Mouse (Mus musculus) neural tube, embryonic 11.5 days (tissue): ENCODE results near the gene Gm49388. TPM values are rescaled to one million over a fixed set of nuclear protein-coding genes. Genes with fewer than 3 reads are reported as not detected.
"Not testable (repeated sequence)": the region's sequence is repeated elsewhere in the genome, so short reads cannot be mapped to it uniquely, and the experiment has no call there.

ENCODE experiments used
- ATAC-seq: fragments of 200-750 bp; cut with Nextera tagmentation; 2 replicates; pipeline ENCODE4 v1.8.0; 2017; ENCODE audit warnings: moderate number of reproducible peaks, mild to moderate bottlenecking, moderate TSS enrichment, moderate library complexity; ENCODE audit not compliant: insufficient read depth, low FRiP score, low TSS enrichment
- DNase-seq: peaks from one replicate; pipeline ENCODE4 v3.0.0-alpha.2; 2015; ENCODE audit warnings: low spot score
- H3K27ac ChIP-seq: fragments of 300-500 bp; sonication (generic); 2 replicates; pipeline ENCODE4 v1.5.1; 2014; ENCODE audit warnings: low read depth, mild to moderate bottlenecking, low read length
- H3K27me3 ChIP-seq: fragments of 300-500 bp; sonication (generic); 2 replicates; pipeline ENCODE4 v1.6.1; 2014; ENCODE audit warnings: mild to moderate bottlenecking, low read length, mixed read lengths; ENCODE audit not compliant: control insufficient read depth, insufficient read depth
- H3K36me3 ChIP-seq: fragments of 300-500 bp; sonication (generic); 2 replicates; pipeline ENCODE4 v1.6.1; 2014; ENCODE audit warnings: mild to moderate bottlenecking, low read length, moderate library complexity, mixed read lengths; ENCODE audit not compliant: control insufficient read depth, insufficient read depth
- H3K4me1 ChIP-seq: fragments of 300-500 bp; sonication (generic); 2 replicates; pipeline ENCODE4 v1.6.1; 2014; ENCODE audit warnings: low read length, mixed read lengths; ENCODE audit not compliant: control insufficient read depth, insufficient read depth
- H3K4me2 ChIP-seq: fragments of 300-500 bp; sonication (generic); 2 replicates; pipeline ENCODE4 v1.6.1; 2014; ENCODE audit warnings: low read depth, mild to moderate bottlenecking, moderate library complexity
- H3K4me3 ChIP-seq: fragments of 300-500 bp; sonication (generic); 2 replicates; pipeline ENCODE4 v1.5.1; 2014; ENCODE audit warnings: low read depth, low read length
- H3K9ac ChIP-seq: fragments of 300-500 bp; sonication (generic); 2 replicates; pipeline ENCODE4 v1.6.1; 2014; ENCODE audit warnings: mild to moderate bottlenecking, low read length
- H3K9me3 ChIP-seq: fragments of 300-500 bp; sonication (generic); 2 replicates; pipeline ENCODE4 v1.6.1; 2016; ENCODE audit warnings: low read length; ENCODE audit not compliant: control insufficient read depth
- WGBS: fragments of 180-500 bp; shearing (Covaris S2); extraction: QIAGEN DNeasy Blood & Tissue Kit; methylation state at CpG from one replicate; pipeline ENCODE4 v1.1.7; 2014; 5-methylcytosine and 5-hydroxymethylcytosine counted together
- polyA plus RNA-seq: library from polyadenylated mRNA; unstranded; fragments of >200 nt; fragmentation: Nextera tagmentation; extraction: Ambion mirVana; gene quantifications from 2 replicates; pipeline ENCODE4 v1.2.1, GENCODE M21; 2014

Gm49388 gene
- polyA plus RNA-seq, 1 experiment from 2014 or later = not detected

- Histone ChIP-seq H3K36me3 (peaks cover 9% of the 10 kb centered on the region), H3K27ac (no peak overlapping the region)
Observed at GRCm38 (mm10) chr7:127772080-127772479, 13.3 kb upstream of the Gm49388 start.

GRCm38 (mm10) chr7:127772557-127772956 is 12.9 kb upstream of the Gm49388 start:
- DNase-seq (no peak), ATAC-seq (no peak)
- Histone ChIP-seq H3K36me3 (peaks cover 4% of the 10 kb centered on the region), H3K4me3 (no peak overlapping the region), H3K27ac (no peak overlapping the region), H3K27me3 (no peaks in the 10 kb centered on the region), H3K9me3 (no peaks in the 10 kb centered on the region), H3K4me1 (peaks cover 13% of the 10 kb centered on the region), H3K9ac (no peak overlapping the region), H3K4me2 (no peak overlapping the region)
- 93% methylated on average over 1 of the region's 1 CpGs for WGBS

More at GRCm38 (mm10) chr7:127772080-127772479, 13.3 kb upstream of the Gm49388 start:
- no peak for ATAC-seq
- H3K27me3 ChIP-seq = no peaks in the 10 kb centered on the region
- H3K9me3 ChIP-seq = no peaks in the 10 kb centered on the region
- H3K4me3 ChIP-seq = no peak overlapping the region
- WGBS = 87% methylated on average over 3 of the region's 3 CpGs
- H3K4me1 ChIP-seq = peaks cover 13% of the 10 kb centered on the region
- DNase-seq = no peak
- no peak overlapping the region for H3K4me2 ChIP-seq
- H3K9ac ChIP-seq = no peak overlapping the region

GRCm38 (mm10) chr7:127773664-127774384 is 11.6 kb upstream of the Gm49388 start:
- Histone ChIP-seq H3K27me3 (no peaks in the 10 kb centered on the region), H3K36me3 (no peaks in the 10 kb centered on the region), H3K4me3 (no peak overlapping the region), H3K9ac (no peak overlapping the region), H3K27ac (no peak overlapping the region), H3K4me1 (peaks cover 15% of the 10 kb centered on the region), H3K4me2 (no peak overlapping the region), H3K9me3 (no peaks in the 10 kb centered on the region)
- WGBS = 39% methylated on average over 9 of the region's 9 CpGs
- ATAC-seq = no peak
- peak; percentile 73 for DNase-seq

GRCm38 (mm10) chr7:127775837-127776236 is 9.6 kb upstream of the Gm49388 start:
- H3K4me1 ChIP-seq = not testable (repeated sequence)
- WGBS = 82% methylated on average over 7 of the region's 7 CpGs

GRCm38 (mm10) chr7:127776426-127776825 is 9.0 kb upstream of the Gm49388 start, which contains the start of gene Setd1a:
Gene Setd1a, plus strand, starts transcription at chr7:127776670.
- Histone ChIP-seq H3K4me3 (peak within 1 kb of the TSS; percentile 78), H3K4me1 (peaks cover 6% of the 10 kb centered on the region), H3K27ac (peak within 1 kb of the TSS; percentile 93), H3K36me3 (peaks cover 10% of the 10 kb centered on the region), H3K27me3 (no peaks in the 10 kb centered on the region), H3K9ac (peak within 1 kb of the TSS; percentile 95), H3K9me3 (no peaks in the 10 kb centered on the region), H3K4me2 (peak within 1 kb of the TSS; percentile 90)
- peak; percentile 89 for DNase-seq
- under 1% methylated on average over 23 of the region's 23 CpGs for WGBS
- ATAC-seq = peak; percentile 62

More at GRCm38 (mm10) chr7:127775837-127776236, 9.6 kb upstream of the Gm49388 start:
- not testable (repeated sequence) for H3K36me3 ChIP-seq, H3K9me3 ChIP-seq, H3K27me3 ChIP-seq, DNase-seq, ATAC-seq
- H3K4me3 ChIP-seq = peak overlapping the region; percentile 78
- peak overlapping the region; percentile 50 for H3K4me2 ChIP-seq
- H3K9ac ChIP-seq = peak overlapping the region; percentile 95
- peak overlapping the region; percentile 93; the same call in 1 of the 2 replicates for H3K27ac ChIP-seq

GRCm38 (mm10) chr7:127776878-127777473 is 8.4 kb upstream of the Gm49388 start:
- Histone ChIP-seq H3K27ac (peak overlapping the region; percentile 93), H3K27me3 (no peaks in the 10 kb centered on the region), H3K4me1 (peaks cover 6% of the 10 kb centered on the region), H3K36me3 (peaks cover 10% of the 10 kb centered on the region), H3K9ac (peak overlapping the region; percentile 95), H3K4me2 (peak overlapping the region; percentile 50), H3K4me3 (peak overlapping the region; percentile 78), H3K9me3 (no peaks in the 10 kb centered on the region)
- 0% methylated on average over 59 of the region's 70 CpGs for WGBS
- peak; percentile 88 for ATAC-seq
- peak; percentile 96 for DNase-seq

- ATAC-seq (peak; percentile 51), DNase-seq (peak; percentile 73)
- Histone ChIP-seq H3K27ac (peak overlapping the region; percentile 93), H3K9ac (peak overlapping the region; percentile 95), H3K4me1 (peaks cover 6% of the 10 kb centered on the region), H3K4me3 (peak overlapping the region; percentile 78), H3K4me2 (peak overlapping the region; percentile 90), H3K36me3 (peaks cover 12% of the 10 kb centered on the region), H3K27me3 (no peaks in the 10 kb centered on the region), H3K9me3 (no peaks in the 10 kb centered on the region)
- 5% methylated on average over 44 of the region's 66 CpGs for WGBS
Observed at GRCm38 (mm10) chr7:127777474-127778266, 7.7 kb upstream of the Gm49388 start.

GRCm38 (mm10) chr7:127778350-127778749 is 7.1 kb upstream of the Gm49388 start:
- ATAC-seq (no peak), DNase-seq (no peak)
- H3K9me3 ChIP-seq = no peaks in the 10 kb centered on the region
- peak overlapping the region; percentile 95 for H3K9ac ChIP-seq
- no peaks in the 10 kb centered on the region for H3K27me3 ChIP-seq
- peaks cover 12% of the 10 kb centered on the region for H3K36me3 ChIP-seq
- H3K4me3 ChIP-seq = peak overlapping the region; percentile 78
- WGBS = 80% methylated on average over 4 of the region's 4 CpGs
- peaks cover 6% of the 10 kb centered on the region for H3K4me1 ChIP-seq
- peak overlapping the region; percentile 90 for H3K4me2 ChIP-seq
- H3K27ac ChIP-seq = no peak overlapping the region
